Mouse (Mus musculus) stomach, embryonic 14.5 days (tissue): Measurements from ENCODE around the gene Olfr320. TPM values are rescaled to one million over a fixed set of nuclear protein-coding genes. Genes with fewer than 3 reads are reported as not detected.
"Not testable (repeated sequence)": the region's sequence is repeated elsewhere in the genome, so short reads cannot be mapped to it uniquely, and the experiment has no call there.

ENCODE experiments used
- ATAC-seq: fragments of 200-750 bp; cut with Nextera tagmentation; 2 replicates; pipeline ENCODE4 v1.8.0; 2017; ENCODE audit warnings: low read depth, moderate TSS enrichment; ENCODE audit not compliant: insufficient number of reproducible peaks, insufficient read depth, low FRiP score
- H3K27ac ChIP-seq: fragments of 300-500 bp; sonication (generic); 2 replicates; pipeline ENCODE4 v1.5.1; 2014; ENCODE audit warnings: mild to moderate bottlenecking, low read length, moderate library complexity, mixed read lengths
- H3K27me3 ChIP-seq: fragments of 300-500 bp; sonication (generic); 2 replicates; pipeline ENCODE4 v1.6.1; 2014; ENCODE audit warnings: low read length, control low read depth, mixed read lengths; ENCODE audit not compliant: control insufficient read depth, insufficient read depth
- H3K36me3 ChIP-seq: fragments of 300-500 bp; sonication (generic); 2 replicates; pipeline ENCODE4 v1.6.1; 2014; ENCODE audit warnings: mild to moderate bottlenecking, control low read depth, low read length, moderate library complexity, mixed read lengths; ENCODE audit not compliant: control insufficient read depth, insufficient read depth
- H3K4me1 ChIP-seq: fragments of 300-500 bp; sonication (generic); 2 replicates; pipeline ENCODE4 v1.6.1; 2014; ENCODE audit warnings: low read length, control low read depth, mixed read lengths; ENCODE audit not compliant: control insufficient read depth, insufficient read depth
- H3K4me2 ChIP-seq: fragments of 300-500 bp; sonication (generic); replicated peaks from 2 replicates; pipeline ENCODE4 v1.6.1; 2014; ENCODE audit warnings: low read depth, low read length, control low read depth
- H3K4me3 ChIP-seq: fragments of 300-500 bp; sonication (generic); 2 replicates; pipeline ENCODE4 v1.5.1; 2014; ENCODE audit warnings: low read depth, low read length, control low read depth
- H3K9ac ChIP-seq: fragments of 300-500 bp; sonication (generic); replicated peaks from 2 replicates; pipeline ENCODE4 v1.6.1; 2014; ENCODE audit warnings: low read depth, mild to moderate bottlenecking, control low read depth, low read length, moderate library complexity, mixed read lengths
- H3K9me3 ChIP-seq: fragments of 300-500 bp; sonication (generic); 2 replicates; pipeline ENCODE4 v1.6.1; 2016; ENCODE audit warnings: low read depth, low read length, control low read depth; ENCODE audit not compliant: control insufficient read depth
- WGBS: fragments of 180-500 bp; shearing (Covaris S2); extraction: QIAGEN DNeasy Blood & Tissue Kit; methylation state at CpG from one replicate; pipeline ENCODE4 v1.1.7; 2014; 5-methylcytosine and 5-hydroxymethylcytosine counted together
- polyA plus RNA-seq: library from polyadenylated mRNA; unstranded; fragments of >200 nt; fragmentation: Nextera tagmentation; extraction: Ambion mirVana; gene quantifications from 2 replicates; pipeline ENCODE4 v1.2.1, GENCODE M21; 2014

The Olfr320 gene
- polyA plus RNA-seq, 1 experiment from 2014 or later = not detected

GRCm38 (mm10) chr11:58727896-58728650 lies 47.2 kb downstream of the Olfr320 start:
- H3K27ac ChIP-seq, H3K9ac ChIP-seq, ATAC-seq, H3K27me3 ChIP-seq, H3K4me2 ChIP-seq, H3K4me3 ChIP-seq, H3K9me3 ChIP-seq, H3K36me3 ChIP-seq, H3K4me1 ChIP-seq: not testable (repeated sequence)
- 75% methylated on average over 6 of the region's 6 CpGs for WGBS

- no peaks in the 10 kb centered on the region for H3K9me3 ChIP-seq
- no peak overlapping the region for H3K27ac ChIP-seq
- no peaks in the 10 kb centered on the region for H3K27me3 ChIP-seq
- 60% methylated on average over 3 of the region's 3 CpGs for WGBS
- H3K4me3 ChIP-seq = no peak overlapping the region
- no peaks in the 10 kb centered on the region for H3K36me3 ChIP-seq
- H3K9ac ChIP-seq = no peak overlapping the region
- no peak overlapping the region for H3K4me2 ChIP-seq
- no peak for ATAC-seq
- H3K4me1 ChIP-seq = no peaks in the 10 kb centered on the region
Observed at GRCm38 (mm10) chr11:58733372-58733771, 52.5 kb downstream of the Olfr320 start.

Other genes starting within 250 kb of the Olfr320 start
- gene Gm12253, start 248.5 kb upstream of the Olfr320 start, polyA plus RNA-seq = not detected in 2 replicates
- gene Lypd9, start 228.2 kb upstream of the Olfr320 start, polyA plus RNA-seq = not detected in 2 replicates
- gene Olfr30, start 218.8 kb upstream of the Olfr320 start, polyA plus RNA-seq = not detected in 2 replicates
- gene Olfr332, start 188.5 kb upstream of the Olfr320 start, polyA plus RNA-seq = not detected in 2 replicates
- gene Olfr331, start 178.5 kb upstream of the Olfr320 start, polyA plus RNA-seq = not detected in 2 replicates
- gene Olfr330, start 146.3 kb upstream of the Olfr320 start, polyA plus RNA-seq = not detected in 2 replicates
- not detected in 2 replicates for gene Olfr329-ps, start 134.7 kb upstream of the Olfr320 start, polyA plus RNA-seq
- 0.12 TPM in 1 of 2 replicates, not detected in the other for gene Olfr328, start 125.5 kb upstream of the Olfr320 start, polyA plus RNA-seq
- gene Olfr224, start 110.5 kb upstream of the Olfr320 start, polyA plus RNA-seq = not detected in 2 replicates
- not detected in 2 replicates for gene Olfr325, start 103.4 kb upstream of the Olfr320 start, polyA plus RNA-seq
- not detected in 2 replicates for gene Olfr324, start 86.0 kb upstream of the Olfr320 start, polyA plus RNA-seq
- gene 2210407C18Rik, start 65.0 kb upstream of the Olfr320 start, polyA plus RNA-seq = 0.58 and 0.90 TPM in 2 replicates
- not detected in 2 replicates for gene Olfr323, start 50.6 kb upstream of the Olfr320 start, polyA plus RNA-seq
- 0.14 TPM in 1 of 2 replicates, not detected in the other for gene Trim58, start 40.6 kb upstream of the Olfr320 start, polyA plus RNA-seq
- not detected in 2 replicates for gene Olfr322, start 22.3 kb upstream of the Olfr320 start, polyA plus RNA-seq
- not detected in 2 replicates for gene Olfr319, start 18.1 kb downstream of the Olfr320 start, polyA plus RNA-seq
- gene Olfr318, start 42.9 kb downstream of the Olfr320 start, polyA plus RNA-seq = not detected in 2 replicates
- gene Olfr317, start 58.1 kb downstream of the Olfr320 start, polyA plus RNA-seq = not detected in 2 replicates
- gene Olfr316, start 71.6 kb downstream of the Olfr320 start, polyA plus RNA-seq = not detected in 2 replicates
- gene Olfr315, start 92.1 kb downstream of the Olfr320 start, polyA plus RNA-seq = not detected in 2 replicates
- gene Olfr314, start 101.9 kb downstream of the Olfr320 start, polyA plus RNA-seq = not detected in 2 replicates
- 5.0 and 8.7 TPM in 2 replicates for gene Fam183b, start 120.9 kb downstream of the Olfr320 start, polyA plus RNA-seq
- not detected in 2 replicates for gene Olfr313, start 133.9 kb downstream of the Olfr320 start, polyA plus RNA-seq
- gene Olfr312, start 148.1 kb downstream of the Olfr320 start, polyA plus RNA-seq = not detected in 2 replicates
- not detected in 2 replicates for gene Olfr311, start 158.2 kb downstream of the Olfr320 start, polyA plus RNA-seq
- gene Gm12258, start 166.1 kb downstream of the Olfr320 start, polyA plus RNA-seq = 11.4 and 12.4 TPM in 2 replicates
- 7.1 and 9.4 TPM in 2 replicates for gene 2810021J22Rik, start 186.1 kb downstream of the Olfr320 start, polyA plus RNA-seq
- 7.5 and 8.2 TPM in 2 replicates for gene Zfp39, start 223.1 kb downstream of the Olfr320 start, polyA plus RNA-seq
- 0.07 TPM in 1 of 2 replicates, not detected in the other for gene Btnl10, start 236.8 kb downstream of the Olfr320 start, polyA plus RNA-seq